Mouse (Mus musculus): ENCODE measurements around the gene Ripor3.
A peak's percentile ranks its signal among the peaks of the same experiment; 100 is the strongest.

GRCm38 (mm10) chr2:168059200-168059790 lies 48.9 kb upstream of the Ripor3 start:
- TF ChIP-seq CTCF (IDR thresholded peaks at IDR 0.05; ENCODE audit: borderline replicate concordance, insufficient read depth, low read length) (0 out of 2 replicates have a peak, but pooled peaks have one; percentile 1), POLR2A (IDR thresholded peaks at IDR 0.05; ENCODE audit: low read depth, low read length) (no peak)
